Mouse (Mus musculus) spleen, adult 2 months (tissue): ENCODE measurements around the gene Hoxd4.

Experiments used
- CTCF ChIP-seq: fragments of 200-500 bp; IDR thresholded peaks from 2 replicates; pipeline ENCODE4 v1.5.1; 2011; ENCODE audit warnings: mild to moderate bottlenecking, inconsistent platforms; ENCODE audit not compliant: insufficient read depth, insufficient read length, insufficient replicate concordance; ENCODE audit errors: extremely low read depth
- POLR2A ChIP-seq: fragments of 200-500 bp; IDR thresholded peaks from 2 replicates; pipeline ENCODE4 v1.6.1; 2011; ENCODE audit warnings: low read depth, low read length, inconsistent platforms

DNA sequence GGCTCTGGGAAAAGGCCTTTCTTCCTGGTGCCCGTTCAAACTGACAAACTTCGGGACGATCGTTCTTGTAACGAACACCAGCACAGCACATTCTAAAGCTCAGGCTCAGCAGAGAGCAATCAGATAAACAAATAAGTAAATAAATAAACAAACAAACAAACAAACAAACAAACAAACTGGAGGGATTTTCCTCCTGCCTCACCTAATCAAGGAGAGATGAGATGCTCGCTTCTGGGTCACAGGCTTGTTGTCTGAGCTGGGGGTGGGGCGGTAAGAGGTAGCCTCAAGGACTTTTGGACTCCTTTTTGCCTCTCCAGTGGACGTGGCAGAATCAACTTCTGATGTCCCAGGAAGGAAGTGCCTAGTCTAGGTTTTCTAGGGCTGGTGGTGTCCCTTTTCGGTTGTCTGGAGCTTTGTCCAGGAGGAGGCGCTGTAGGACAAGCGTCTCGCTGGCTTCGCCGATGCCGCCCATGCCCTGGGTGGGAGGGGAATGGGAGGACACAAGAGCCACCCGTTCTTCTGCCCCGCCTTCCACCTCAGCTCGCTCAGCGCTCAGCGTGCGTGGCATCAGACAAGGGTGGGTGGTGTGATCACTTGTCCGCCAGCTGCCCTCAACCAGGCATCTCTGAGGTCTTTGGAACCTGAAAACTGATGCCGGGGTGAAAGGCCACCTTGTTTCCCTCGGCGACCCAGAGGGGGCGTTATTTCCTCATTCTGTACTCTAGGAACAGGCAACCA, 3.9 kb downstream of the Hoxd4 start:
- no peak for TF ChIP-seq POLR2A
- TF ChIP-seq CTCF = peak; percentile 46; the same call in 1 of the 2 replicates
